Mouse (Mus musculus): ENCODE data around the gene Rere.

Gene Rere

DNA sequence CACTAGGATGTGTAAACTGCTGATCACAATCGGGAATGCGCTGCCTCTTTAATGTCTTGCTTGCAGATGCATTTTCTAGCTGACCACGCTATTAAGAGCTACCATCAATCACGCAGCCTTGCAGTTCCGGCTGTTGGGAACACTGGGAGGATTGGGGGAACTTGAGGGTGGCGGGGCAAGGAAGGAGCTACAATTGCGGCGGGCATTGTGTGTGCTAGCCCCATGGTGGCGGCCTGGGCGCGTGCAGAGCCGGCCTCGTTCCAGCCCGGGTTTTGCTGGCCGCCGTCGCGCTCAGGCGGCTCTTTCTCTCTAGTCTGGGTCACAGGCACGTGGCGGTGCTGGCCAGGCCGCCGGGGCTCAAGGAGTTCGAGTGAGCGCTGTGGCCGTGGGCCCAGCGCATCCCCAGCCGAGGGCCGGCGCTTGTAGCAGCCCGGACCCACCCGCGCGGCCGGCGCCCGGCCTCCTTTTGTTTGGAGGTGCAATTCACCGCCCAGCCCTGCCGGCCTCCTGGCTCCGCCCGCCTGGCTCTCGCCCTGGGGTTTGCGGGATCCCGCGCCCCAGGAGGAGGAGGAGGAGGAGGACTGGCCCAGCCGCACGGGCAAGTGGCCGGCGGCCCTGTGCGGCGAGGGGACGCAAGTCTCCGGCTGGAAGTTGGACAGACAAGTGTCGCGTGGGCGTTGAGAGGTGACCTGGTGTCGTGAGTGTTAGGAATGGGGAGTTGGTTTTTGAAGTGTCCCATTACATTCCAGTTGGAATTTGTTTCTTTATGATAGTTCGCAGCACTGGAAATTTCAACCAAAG, 90.3 kb downstream of the Rere start:
- in situ Hi-C loops (cut with MboI; ENCODE audit: unreplicated experiment in 2 of 2) = loop anchor here (5.0 to 25.0 kb wide), 2 partner anchors 36 to 1641 kb away; partner anchors contain the start of gene Klhl21 (in 1 of the 2)

DNA sequence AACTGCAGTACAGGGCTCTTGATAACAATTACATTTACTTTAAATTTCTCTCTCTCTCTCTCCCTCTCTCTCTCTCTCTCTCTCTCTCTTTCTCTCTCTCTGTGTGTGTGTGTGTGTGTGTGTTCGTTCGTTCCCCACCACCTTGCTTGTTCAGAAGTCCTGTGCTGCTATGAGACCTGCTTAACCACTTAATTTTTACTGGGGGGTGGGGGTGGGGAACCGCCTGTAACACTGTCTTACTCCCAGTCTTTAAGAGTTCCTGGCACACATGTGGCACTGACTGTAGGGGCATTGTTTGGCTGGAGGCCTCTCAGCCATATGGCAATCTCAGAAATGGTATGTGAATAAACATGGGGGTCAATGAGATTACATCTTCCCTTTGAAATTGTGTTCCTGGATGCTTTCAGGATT, 91.2 kb downstream of the Rere start:
- in situ Hi-C loops (cut with MboI; ENCODE audit: unreplicated experiment in 2 of 2) = loop anchor here (5.0 to 25.0 kb wide), 2 partner anchors 35 to 1640 kb away; partner anchors contain the start of gene Klhl21 (in 1 of the 2)

DNA sequence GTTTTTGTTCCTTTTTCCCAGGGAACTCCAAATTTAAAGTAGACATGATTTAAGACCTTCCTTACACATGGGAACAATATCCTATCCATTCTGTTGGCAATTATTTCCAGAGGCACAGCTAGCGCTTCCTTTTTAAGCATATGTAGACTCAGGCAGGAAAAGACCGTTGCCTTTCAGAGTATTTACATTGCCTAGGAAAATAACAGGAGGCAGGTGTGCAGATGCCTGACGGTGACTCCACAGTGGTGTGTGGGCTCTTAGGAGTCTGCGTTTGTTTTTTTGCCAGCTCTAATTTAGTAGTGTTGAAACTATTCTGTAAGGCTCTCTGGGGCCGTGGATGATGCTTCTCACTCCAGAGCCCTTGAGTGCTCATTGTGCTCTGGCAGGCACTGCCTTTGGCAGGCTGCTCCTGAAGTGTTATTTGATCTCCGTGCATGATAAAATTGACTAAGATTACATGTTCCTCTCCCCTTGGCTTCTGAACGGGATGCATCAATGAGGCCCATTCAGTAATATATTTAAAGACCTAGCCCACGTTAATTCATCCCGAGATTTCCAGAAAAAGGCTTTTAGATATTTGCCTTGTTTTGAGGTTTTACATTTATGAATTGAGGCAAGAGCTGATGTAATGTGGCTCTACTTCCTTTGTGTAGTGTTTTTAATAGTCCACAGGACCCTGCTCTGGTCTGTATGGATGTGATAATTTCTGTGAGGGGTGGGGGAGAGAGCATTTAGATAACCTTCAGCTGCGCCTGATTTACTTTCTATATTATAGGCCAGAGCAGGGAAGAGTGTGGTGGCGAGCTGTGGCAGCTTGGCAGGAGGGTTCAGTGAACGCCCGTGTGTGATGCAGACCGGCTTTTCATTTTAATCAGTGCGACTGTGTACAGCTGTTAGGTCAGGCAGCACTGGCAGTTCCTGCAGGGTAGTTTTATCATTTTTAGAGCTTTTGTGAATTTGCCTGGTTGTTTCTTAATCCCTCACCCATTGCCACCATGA, 92.0 kb downstream of the Rere start:
- in situ Hi-C loops (cut with MboI; ENCODE audit: unreplicated experiment in 2 of 2) = loop anchor here (5.0 to 25.0 kb wide), 2 partner anchors 34 to 1639 kb away; partner anchors contain the start of gene Klhl21 (in 1 of the 2)

DNA sequence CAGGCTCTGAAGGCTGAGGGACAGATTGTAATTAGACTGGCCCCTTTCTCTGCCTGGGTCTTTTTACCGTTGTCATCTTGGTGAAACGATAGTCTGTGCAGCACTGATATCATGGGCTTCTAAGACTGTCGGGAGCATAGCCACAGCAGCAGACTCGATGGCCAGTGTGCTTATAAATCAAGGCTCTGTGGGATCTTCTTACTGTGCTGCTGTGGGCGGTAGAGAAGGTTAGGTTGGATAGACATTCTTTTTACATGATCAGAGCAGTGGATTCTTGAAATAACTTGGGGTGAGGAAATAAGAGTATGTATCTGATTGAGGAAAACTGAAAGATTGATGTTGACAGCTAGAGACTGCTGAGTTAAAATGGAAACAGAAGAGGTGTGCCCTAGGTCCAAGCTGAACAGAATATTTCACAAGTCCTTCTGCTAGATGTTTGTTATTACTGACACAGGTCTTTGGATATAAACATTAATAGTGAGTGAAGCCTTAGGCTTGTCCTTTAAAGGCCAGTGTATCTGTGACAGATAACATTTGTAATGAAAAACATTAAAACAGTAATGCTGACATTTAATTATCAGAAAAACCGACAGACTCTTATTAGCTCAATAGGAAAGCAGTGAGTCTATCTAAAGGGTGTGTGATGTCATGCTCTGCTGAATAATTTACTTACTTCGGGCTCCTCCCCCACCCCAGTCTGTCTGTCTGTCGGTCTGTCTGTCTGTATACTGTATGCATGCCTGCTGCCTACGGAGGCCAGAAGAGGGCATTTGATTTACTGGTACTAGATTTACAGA, 93.4 kb downstream of the Rere start:
- in situ Hi-C loops (cut with MboI; ENCODE audit: unreplicated experiment in 2 of 2) = loop anchor here (5.0 to 25.0 kb wide), 2 partner anchors 32 to 1637 kb away; partner anchors contain the start of gene Klhl21 (in 1 of the 2)

DNA sequence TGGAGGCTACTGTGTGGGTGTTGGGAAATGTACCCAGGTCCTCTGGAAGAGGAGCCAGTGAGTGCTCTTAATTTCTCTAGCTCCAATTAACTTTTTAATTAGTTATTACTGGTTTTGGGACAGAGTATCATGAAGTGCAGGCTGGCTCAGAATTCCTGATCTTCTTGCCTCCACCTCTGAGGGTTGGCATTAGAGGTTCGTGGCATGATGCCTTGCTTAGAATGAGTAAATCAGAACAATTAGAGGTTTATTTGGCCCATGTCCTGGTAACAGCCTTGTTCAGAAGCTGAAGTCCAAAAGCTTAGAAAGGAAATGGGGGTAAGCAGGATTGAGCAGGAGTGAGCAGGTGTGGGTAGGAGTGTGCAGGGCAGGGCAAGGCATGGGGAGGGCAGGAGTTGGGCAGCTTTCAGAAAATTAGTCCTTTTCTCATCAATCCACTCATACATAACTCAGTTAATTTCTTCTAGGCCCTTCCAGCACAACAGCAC, 94.0 kb downstream of the Rere start:
- in situ Hi-C loops (cut with MboI; ENCODE audit: unreplicated experiment in 2 of 2) = no loop called here

DNA sequence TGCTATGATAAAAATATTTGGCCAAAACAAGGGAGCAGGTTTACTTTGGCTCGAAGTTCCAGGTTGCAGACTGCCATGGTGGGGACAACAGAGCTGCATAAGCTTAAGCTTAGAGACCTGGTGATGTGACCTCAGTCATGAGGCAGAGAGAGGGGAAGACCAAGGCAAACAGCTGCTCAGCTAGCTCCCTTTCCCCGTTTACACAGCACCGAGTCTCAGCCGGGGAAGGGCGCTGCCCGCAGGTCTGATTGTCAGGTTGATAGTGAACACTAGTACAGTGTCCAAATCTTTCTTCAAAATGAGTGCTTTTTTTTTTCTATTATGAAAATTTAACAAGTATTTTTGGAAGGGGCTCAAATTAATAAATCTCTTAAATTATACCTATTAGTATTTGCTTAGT, 97.9 kb downstream of the Rere start:
- in situ Hi-C loops (cut with MboI; ENCODE audit: unreplicated experiment in 2 of 2) = no loop called here

DNA sequence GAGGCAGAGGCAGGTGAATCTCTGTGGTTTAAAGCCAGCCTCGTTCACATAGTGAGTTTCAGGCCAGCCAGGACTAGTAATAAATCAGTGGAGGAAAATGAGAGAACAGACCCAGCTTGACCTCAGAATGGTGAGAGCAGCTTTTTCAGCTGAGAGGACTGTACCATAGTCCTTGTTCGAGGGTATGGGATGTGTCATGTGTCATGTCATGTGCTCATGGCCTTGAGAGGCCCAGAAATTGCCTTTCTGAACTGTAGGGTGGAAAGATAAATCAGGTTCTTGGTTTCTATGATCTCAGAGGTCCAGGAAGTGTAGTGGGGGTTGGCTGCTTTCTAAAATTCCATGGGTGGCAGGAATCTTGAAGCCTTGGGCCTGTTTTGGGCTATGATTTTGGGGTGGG, 98.3 kb downstream of the Rere start:
- in situ Hi-C loops (cut with MboI; ENCODE audit: unreplicated experiment in 2 of 2) = no loop called here

DNA sequence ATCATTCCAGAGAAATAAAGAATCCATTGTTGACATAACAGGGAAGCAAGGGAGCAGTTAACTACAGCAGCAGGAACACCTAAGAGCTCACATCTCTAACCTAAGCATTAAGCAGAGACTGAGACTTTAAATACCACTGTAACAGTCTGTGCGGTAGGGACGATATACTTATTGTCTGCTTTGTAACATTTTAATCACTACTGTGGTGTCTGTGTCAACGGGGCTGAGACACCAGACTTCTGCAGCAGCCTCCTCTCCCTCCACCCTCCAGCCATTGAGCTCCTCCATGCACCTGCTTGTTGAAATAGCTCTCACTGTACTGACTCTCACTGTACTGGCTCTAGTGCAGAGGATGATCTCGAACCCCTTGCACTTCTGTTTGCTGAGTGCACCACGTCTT, 98.8 kb downstream of the Rere start:
- in situ Hi-C loops (cut with MboI; ENCODE audit: unreplicated experiment in 2 of 2) = no loop called here

DNA sequence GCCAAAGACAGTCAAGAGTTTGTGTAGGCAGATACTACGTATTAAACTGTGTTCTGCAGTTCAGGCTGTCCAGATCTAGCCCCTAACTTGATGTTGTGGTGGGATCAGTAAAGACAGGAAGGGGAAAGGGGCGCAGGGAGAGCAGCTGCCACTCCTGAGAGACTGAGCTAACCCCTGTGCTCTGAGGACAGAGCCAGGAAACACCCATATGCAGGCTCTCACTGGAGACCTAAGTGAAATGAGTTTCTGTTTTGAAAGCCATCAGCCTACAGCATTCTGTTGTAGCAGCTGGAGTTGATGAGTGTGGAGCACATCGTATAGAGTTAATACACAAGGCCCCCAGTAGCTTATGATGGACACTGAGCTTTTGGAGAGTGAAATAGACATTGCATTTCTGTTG, 101.1 kb downstream of the Rere start:
- in situ Hi-C loops (cut with MboI; ENCODE audit: unreplicated experiment in 2 of 2) = no loop called here

DNA sequence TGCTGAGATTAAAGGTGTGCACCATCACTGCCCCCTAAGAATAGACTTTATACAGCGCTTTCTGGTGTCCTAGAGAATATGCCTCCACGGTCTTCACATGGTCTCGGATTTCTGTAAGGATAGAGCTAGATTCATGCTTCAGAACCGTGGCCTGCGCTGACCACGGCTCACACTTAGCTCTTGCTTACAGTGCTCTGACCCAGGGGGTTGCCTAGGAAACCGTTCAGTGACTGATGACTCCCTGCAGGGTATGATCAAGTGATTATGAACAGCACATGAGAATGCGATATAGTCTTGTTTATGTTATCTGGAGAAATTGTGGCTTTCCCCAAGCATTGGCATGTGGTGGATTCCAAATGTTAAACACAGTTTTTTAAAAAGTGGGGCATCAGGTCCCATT, 103.0 kb downstream of the Rere start:
- in situ Hi-C loops (cut with MboI; ENCODE audit: unreplicated experiment in 2 of 2) = no loop called here

DNA sequence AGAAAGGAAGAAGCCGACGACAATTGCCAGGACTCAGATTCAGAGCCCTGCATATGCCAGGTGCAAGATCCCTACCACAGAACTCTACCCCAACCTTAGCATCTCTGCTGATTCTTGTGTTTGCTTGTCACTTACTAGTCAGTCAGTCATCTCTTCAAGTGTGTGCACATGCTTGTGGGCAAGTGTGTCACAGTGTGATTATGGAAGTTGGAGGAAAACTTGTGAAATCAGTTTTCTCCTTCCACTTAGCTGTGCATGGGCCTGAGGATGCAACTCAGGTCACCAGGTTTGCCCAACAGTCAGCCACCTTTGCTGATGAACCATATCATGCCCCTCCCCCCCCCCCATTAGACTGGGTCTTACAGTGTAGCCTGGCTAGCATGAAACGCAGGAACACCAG, 103.5 kb downstream of the Rere start:
- in situ Hi-C loops (cut with MboI; ENCODE audit: unreplicated experiment in 2 of 2) = no loop called here

DNA sequence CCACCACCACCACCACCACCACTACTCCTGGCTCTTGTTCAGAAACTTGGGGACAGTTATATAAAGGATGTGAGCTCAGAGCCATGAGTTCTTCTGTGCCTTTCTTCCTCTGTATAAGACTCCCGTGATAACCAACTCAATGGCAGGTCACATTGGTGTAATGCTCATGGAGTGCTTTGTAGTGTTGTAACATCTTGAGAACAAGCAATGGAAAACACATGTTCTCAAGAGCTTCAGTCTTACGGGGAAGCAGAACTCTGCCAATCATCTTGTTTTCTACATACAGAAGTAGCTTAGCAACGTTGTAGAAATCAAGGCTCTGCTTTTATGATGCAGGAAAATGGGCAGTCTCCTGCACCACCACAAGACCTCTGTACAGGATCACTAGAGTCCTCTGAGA, 107.1 kb downstream of the Rere start:
- in situ Hi-C loops (cut with MboI; ENCODE audit: unreplicated experiment in 2 of 2) = no loop called here

DNA sequence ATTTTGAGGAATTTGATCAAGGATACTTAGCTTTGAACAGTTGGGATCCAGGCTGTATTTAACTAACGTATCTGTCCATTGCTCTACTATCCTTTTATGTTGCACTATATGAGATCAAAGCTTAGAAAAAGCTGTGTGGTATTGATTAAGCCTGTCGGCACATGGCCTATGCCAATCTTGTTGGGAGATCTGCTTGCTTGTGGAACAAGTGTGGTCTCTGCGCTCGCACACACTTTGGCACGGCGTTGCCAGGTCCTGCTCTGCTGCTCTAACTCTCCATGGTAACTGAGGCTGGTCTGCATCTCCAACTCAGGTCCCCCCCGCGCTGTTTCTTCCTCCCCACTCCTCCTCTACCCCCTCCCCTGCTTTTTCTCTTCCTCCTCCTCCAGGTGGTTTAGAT, 112.2 kb downstream of the Rere start:
- in situ Hi-C loops (cut with MboI; ENCODE audit: unreplicated experiment in 2 of 2) = no loop called here

DNA sequence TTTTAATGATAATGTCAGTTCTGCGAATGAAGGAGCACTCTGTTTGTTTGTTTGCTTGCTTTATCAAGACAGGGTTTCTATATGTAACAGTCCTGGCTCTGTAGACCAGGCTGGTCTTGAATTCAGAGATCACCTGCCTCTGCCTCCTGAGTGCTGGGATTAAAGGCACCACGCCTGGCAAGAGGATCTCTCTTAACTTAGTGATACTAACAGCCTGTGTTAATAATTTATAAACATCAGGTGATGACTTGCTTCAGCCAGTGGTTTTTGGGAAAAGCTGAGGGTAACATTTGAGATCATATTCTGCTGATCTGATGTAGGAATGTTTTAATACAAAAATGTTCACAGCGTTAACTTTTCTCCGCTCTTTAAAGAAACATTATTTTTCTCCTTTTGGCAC, 112.6 kb downstream of the Rere start:
- in situ Hi-C loops (cut with MboI; ENCODE audit: unreplicated experiment in 2 of 2) = no loop called here

DNA sequence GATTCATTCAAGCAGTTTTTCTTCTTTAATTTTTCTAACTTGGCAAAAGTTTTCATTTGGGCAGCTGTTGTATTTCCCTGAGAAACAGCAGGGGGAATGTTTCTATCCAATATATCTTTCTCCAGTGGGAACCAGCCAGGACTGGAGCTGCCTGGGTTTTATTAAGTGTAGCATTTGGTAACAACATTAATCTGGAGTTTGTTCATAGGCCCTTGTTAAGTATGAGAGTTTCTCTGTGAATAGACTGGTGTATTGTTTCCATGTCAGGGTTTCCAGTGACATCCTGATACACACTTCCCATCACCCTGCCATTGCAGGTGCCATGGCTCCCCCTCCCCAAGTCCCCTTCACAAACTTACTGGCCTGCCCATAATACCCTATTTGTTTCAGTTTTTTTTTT, 114.9 kb downstream of the Rere start:
- in situ Hi-C loops (cut with MboI; ENCODE audit: unreplicated experiment in 2 of 2) = no loop called here

DNA sequence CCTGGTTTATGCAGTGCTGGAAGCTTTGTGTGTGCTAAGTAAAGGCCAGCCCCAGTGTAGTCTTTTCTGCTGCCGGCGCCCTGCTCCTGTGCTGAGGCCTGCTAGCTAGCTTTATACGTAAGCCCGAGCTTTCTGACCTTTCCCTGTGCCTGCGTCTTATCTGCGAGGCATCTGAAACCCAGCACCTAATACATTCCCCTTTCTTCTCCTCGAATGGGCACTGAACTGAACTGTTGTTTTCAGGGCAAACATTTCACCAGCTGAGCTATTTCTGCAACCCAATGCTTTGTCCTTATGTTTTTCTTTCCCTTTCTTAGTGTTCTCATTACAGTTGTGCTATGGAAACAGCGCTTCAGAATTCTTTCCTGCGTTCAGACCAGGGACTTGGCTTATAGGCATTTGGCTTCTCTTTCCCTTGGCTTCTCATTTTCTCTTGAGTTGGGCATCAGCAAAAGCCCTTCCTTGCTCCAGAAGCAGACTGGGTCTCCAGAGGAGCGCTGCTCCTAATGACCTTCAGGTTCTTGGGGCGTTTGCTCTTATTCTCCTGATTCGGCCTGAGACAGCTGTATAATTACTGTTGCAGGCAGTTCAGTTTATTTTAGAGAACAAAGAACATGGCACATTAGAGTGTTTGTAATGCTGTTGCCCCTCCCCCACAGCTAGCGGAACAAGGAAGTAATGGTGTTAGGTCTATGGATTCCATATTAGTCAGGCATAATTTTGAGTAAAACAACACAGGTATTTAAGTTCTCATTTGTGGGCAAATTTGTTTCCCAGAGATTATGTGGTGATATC, 115.6 kb downstream of the Rere start:
- in situ Hi-C loops (cut with MboI; ENCODE audit: unreplicated experiment in 2 of 2) = no loop called here

DNA sequence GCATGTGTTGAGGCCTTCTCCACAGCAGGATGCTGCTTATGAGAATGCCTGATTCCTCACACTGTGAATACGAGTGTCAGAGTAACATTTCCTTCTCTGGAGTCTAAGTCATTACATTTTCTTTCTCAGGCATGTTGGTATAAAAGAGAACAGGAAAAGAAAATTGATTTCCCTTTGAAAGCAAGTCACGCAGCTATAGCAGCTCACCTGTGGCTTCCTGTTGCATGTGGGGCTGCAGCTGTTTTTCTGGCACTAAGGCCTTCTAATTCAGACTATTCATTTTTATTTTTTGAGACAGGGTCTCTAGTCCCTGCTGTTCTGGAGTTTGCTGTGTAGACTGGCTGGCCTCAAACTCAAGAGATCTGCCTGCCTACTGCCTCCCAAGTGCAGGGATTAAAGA, 117.6 kb downstream of the Rere start:
- in situ Hi-C loops (cut with MboI; ENCODE audit: unreplicated experiment in 2 of 2) = no loop called here

DNA sequence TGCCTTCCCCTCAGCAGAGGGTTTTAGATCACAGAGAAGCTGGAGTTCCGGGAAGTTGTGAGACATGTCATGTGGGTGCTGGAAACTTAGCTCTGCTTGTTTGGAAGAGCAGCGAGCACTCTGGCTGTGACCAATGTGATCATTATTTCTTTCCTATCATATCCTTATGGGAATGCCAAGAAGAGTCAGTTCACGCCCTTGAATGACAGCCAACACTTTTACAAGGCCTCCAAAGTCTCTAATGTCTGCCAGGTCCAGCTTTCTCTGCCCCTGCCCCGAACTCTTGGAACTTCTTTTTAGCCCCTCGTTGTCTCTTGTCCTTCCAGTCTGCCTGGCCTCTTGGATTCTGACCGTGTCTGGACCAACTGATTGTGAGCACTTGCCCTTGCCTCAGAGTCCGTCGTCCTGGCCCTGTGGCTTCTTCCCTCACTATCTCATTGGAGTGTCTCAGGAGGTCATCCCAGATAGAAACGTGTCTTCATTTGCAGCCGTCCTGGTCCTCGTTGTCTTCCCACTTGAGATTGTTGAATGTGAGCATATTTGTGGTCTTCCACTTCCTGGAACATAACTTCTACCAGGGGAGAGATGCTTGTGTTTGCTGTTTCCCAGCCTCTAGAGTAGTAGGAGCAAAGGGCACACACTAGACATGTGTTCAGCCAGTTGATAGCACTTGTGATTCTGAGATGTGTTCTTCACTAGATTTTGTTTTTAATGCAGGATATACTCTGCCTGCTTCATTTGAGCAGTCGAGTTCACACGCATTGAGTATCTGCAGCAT, 120.6 kb downstream of the Rere start:
- in situ Hi-C loops (cut with MboI; ENCODE audit: unreplicated experiment in 2 of 2) = no loop called here

DNA sequence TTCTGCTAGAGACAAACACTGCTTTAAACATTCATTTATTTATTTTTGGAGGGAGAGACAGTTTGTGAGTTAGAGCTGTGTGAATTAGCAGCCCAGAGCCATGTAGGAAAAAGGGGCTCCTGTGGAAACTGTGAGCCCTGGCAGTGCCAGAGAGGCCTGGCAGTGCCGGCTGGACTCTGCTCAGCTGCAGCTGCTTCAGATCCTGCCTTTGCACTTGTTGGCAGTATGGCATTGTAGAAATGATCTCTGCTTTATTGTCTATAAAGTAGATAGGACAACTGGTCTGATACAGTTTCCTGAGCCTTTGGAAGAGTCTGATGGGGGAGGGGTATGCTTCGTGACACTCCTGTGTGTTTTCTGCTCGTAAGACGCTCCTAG, 121.2 kb downstream of the Rere start:
- in situ Hi-C loops (cut with MboI; ENCODE audit: unreplicated experiment in 2 of 2) = no loop called here
